Comparison of ENCODE assay signal across 8 mouse cellular contexts in genomic region chr16:21794697-21795045, GRCm38 (mm10). TPM values are rescaled to one million over a fixed set of nuclear protein-coding genes. Genes with fewer than 3 reads are reported as not detected.
DNase-seq lines count a peak whose midpoint lies in the region; ATAC-seq and TF ChIP-seq lines count a peak whose summit lies in the region.

No protein-coding gene starts in this region.

- peak overlapping the region; percentile 81 for H3K27ac ChIP-seq in lung, embryonic 16.5 days (ENCODE audit: low read length)
- H3K27ac ChIP-seq in embryonic facial prominence, embryonic 14.5 days (replicated peaks; ENCODE audit: low read depth, low read length), result peak overlapping the region; percentile 79; the same call in 1 of the 2 replicates
- peak overlapping the region; percentile 83; the same call in 1 of the 2 replicates for H3K27ac ChIP-seq in intestine, postnatal 0 days (ENCODE audit: low read depth, low read length)
- H3K27ac ChIP-seq in neural tube, embryonic 15.5 days (replicated peaks), result peak overlapping the region; percentile 93

- WGBS in lung, embryonic 16.5 days, result 2% methylated on average over 14 of the region's 14 CpGs
- WGBS in embryonic facial prominence, embryonic 14.5 days, result 3% methylated on average over 14 of the region's 14 CpGs
- WGBS in intestine, postnatal 0 days, result under 1% methylated on average over 14 of the region's 14 CpGs
- WGBS in neural tube, embryonic 15.5 days, result under 1% methylated on average over 14 of the region's 14 CpGs

- H3K4me3 ChIP-seq in lung, embryonic 16.5 days (ENCODE audit: low read length), result peak overlapping the region; percentile 89
- peak overlapping the region; percentile 90 for H3K4me3 ChIP-seq in embryonic facial prominence, embryonic 14.5 days (ENCODE audit: low read depth, low read length)
- H3K4me3 ChIP-seq in intestine, postnatal 0 days (ENCODE audit: low read depth, low read length), result peak overlapping the region; percentile 65
- peak overlapping the region; percentile 95 for H3K4me3 ChIP-seq in neural tube, embryonic 15.5 days (replicated peaks)

- no peak for DNase-seq in lung, postnatal 10 days
- no peak for DNase-seq in embryonic facial prominence, embryonic 14.5 days (ENCODE audit: low spot score)
- DNase-seq in frontal cortex, postnatal 14 days (ENCODE audit: low spot score in 2 of 2), result no peak
- no peak for DNase-seq in spleen, postnatal 4 days (ENCODE audit: low spot score in 2 of 2)
- no peak for DNase-seq in frontal cortex, adult 2 months (ENCODE audit: extremely low spot score in 1 of 2, low spot score in 1 of 2)

- no peaks in the 10 kb centered on the region for H3K9me3 ChIP-seq in lung, embryonic 16.5 days (ENCODE audit: control insufficient read depth, low read length)
- H3K9me3 ChIP-seq in embryonic facial prominence, embryonic 14.5 days (ENCODE audit: control insufficient read depth, low read length), result no peaks in the 10 kb centered on the region
- no peaks in the 10 kb centered on the region for H3K9me3 ChIP-seq in intestine, postnatal 0 days (ENCODE audit: control insufficient read depth)
- no peaks in the 10 kb centered on the region for H3K9me3 ChIP-seq in neural tube, embryonic 15.5 days (replicated peaks)

- no peaks in the 10 kb centered on the region for H3K27me3 ChIP-seq in lung, embryonic 16.5 days (ENCODE audit: control insufficient read depth, insufficient read depth, low read depth, low read length)
- H3K27me3 ChIP-seq in embryonic facial prominence, embryonic 14.5 days (replicated peaks; ENCODE audit: control insufficient read depth, insufficient read depth, low read length), result no peaks in the 10 kb centered on the region
- H3K27me3 ChIP-seq in intestine, postnatal 0 days (replicated peaks; ENCODE audit: control insufficient read depth, insufficient read depth, low read length), result no peaks in the 10 kb centered on the region
- no peaks in the 10 kb centered on the region for H3K27me3 ChIP-seq in neural tube, embryonic 15.5 days (replicated peaks)

- peaks cover 5% of the 10 kb centered on the region; the same call in 1 of the 2 replicates for H3K36me3 ChIP-seq in lung, embryonic 16.5 days (ENCODE audit: control insufficient read depth, insufficient read depth, low read length)
- H3K36me3 ChIP-seq in embryonic facial prominence, embryonic 14.5 days (ENCODE audit: control insufficient read depth, insufficient read depth, low read length), result peaks cover 7% of the 10 kb centered on the region
- H3K36me3 ChIP-seq in intestine, postnatal 0 days (ENCODE audit: control insufficient read depth, insufficient read depth), result no peaks in the 10 kb centered on the region
- peaks cover 6% of the 10 kb centered on the region for H3K36me3 ChIP-seq in neural tube, embryonic 15.5 days

- TF ChIP-seq CTCF in intestine, postnatal 0 days (IDR thresholded peaks at IDR 0.05; ENCODE audit: low read depth), result no peak

- ATAC-seq in lung, embryonic 16.5 days (ENCODE audit: low read depth), result no peak
- ATAC-seq in embryonic facial prominence, embryonic 14.5 days (ENCODE audit: low read depth), result 0 out of 2 replicates have a peak, but pooled peaks have one; percentile 1
- ATAC-seq in intestine, postnatal 0 days, result no peak
- ATAC-seq in neural tube, embryonic 15.5 days (ENCODE audit: low FRiP score), result peak; percentile 16

- H3K9ac ChIP-seq in lung, embryonic 16.5 days (ENCODE audit: low read length), result peak overlapping the region; percentile 85
- peak overlapping the region; percentile 84 for H3K9ac ChIP-seq in embryonic facial prominence, embryonic 14.5 days (ENCODE audit: low read depth, low read length)
- H3K9ac ChIP-seq in intestine, postnatal 0 days (ENCODE audit: low read depth, low read length), result peak overlapping the region; percentile 63
- H3K9ac ChIP-seq in neural tube, embryonic 15.5 days (replicated peaks), result peak overlapping the region; percentile 89

- peaks cover 2% of the 10 kb centered on the region; the same call in 1 of the 2 replicates for H3K4me1 ChIP-seq in lung, embryonic 16.5 days (replicated peaks; ENCODE audit: control insufficient read depth, insufficient read depth, low read length)
- H3K4me1 ChIP-seq in embryonic facial prominence, embryonic 14.5 days (ENCODE audit: control insufficient read depth, insufficient read depth, low read length), result 0 out of 2 replicates have a peak, but pooled peaks cover 4% of the 10 kb centered on the region
- 0 out of 2 replicates have a peak, but pooled peaks cover 4% of the 10 kb centered on the region for H3K4me1 ChIP-seq in intestine, postnatal 0 days (replicated peaks; ENCODE audit: control insufficient read depth, insufficient read depth, low read length)
- peaks cover 17% of the 10 kb centered on the region for H3K4me1 ChIP-seq in neural tube, embryonic 15.5 days

- H3K4me2 ChIP-seq in lung, embryonic 16.5 days (ENCODE audit: low read depth, low read length), result peak overlapping the region; percentile 80
- peak overlapping the region; percentile 78 for H3K4me2 ChIP-seq in embryonic facial prominence, embryonic 14.5 days (ENCODE audit: low read depth, low read length)
- H3K4me2 ChIP-seq in intestine, postnatal 0 days (replicated peaks; ENCODE audit: low read depth), result peak overlapping the region; percentile 71
- H3K4me2 ChIP-seq in neural tube, embryonic 15.5 days, result peak overlapping the region; percentile 81

RNA-seq across cellular contexts. Expression of gene Map3k13, which starts 0.5 kb away (rescaled TPM):
- 0.44 and 0.47 TPM in 2 replicates for polyA plus RNA-seq in lung, embryonic 16.5 days (2015; fragmentation: Nextera tagmentation; extraction: Ambion mirVana)
- 0.84 and 0.95 TPM in 2 replicates for polyA plus RNA-seq in embryonic facial prominence, embryonic 14.5 days (2014; fragmentation: Nextera tagmentation; extraction: Ambion mirVana)
- polyA plus RNA-seq in intestine, postnatal 0 days (2015; fragmentation: Nextera tagmentation; extraction: Ambion mirVana), result 4.7 and 5.6 TPM in 2 replicates
- polyA plus RNA-seq in neural tube, embryonic 15.5 days (2015; fragmentation: Nextera tagmentation; extraction: Ambion mirVana), result 4.8 and 5.7 TPM in 2 replicates
- 7.8 and 7.9 TPM in 2 replicates for polyA plus RNA-seq in frontal cortex, adult 2 months (2012; rRNA removed)

RNA-seq across cellular contexts. Expression of gene Ehhadh, which starts 7.1 kb away (rescaled TPM):
- 2.4 and 2.6 TPM in 2 replicates for polyA plus RNA-seq in lung, embryonic 16.5 days (2015; fragmentation: Nextera tagmentation; extraction: Ambion mirVana)
- 2.2 and 2.5 TPM in 2 replicates for polyA plus RNA-seq in embryonic facial prominence, embryonic 14.5 days (2014; fragmentation: Nextera tagmentation; extraction: Ambion mirVana)
- 36.4 and 38.3 TPM in 2 replicates for polyA plus RNA-seq in intestine, postnatal 0 days (2015; fragmentation: Nextera tagmentation; extraction: Ambion mirVana)
- 1.7 and 3.0 TPM in 2 replicates for polyA plus RNA-seq in neural tube, embryonic 15.5 days (2015; fragmentation: Nextera tagmentation; extraction: Ambion mirVana)
- 5.7 and 6.1 TPM in 2 replicates for polyA plus RNA-seq in frontal cortex, adult 2 months (2012; rRNA removed)

Comparison
In these comparisons a context has a peak if more than half of its experiments do, and no peak if none do; other contexts are left out.
1. ATAC-seq: peak in embryonic facial prominence, embryonic 14.5 days (single experiment) and neural tube, embryonic 15.5 days (single experiment); none in lung, embryonic 16.5 days (single experiment) and intestine, postnatal 0 days (single experiment).
2. Peak in every context shown above with its lines, with median percentiles within 50 percentile points of each other: H3K27ac ChIP-seq, H3K4me2 ChIP-seq, H3K4me3 ChIP-seq and H3K9ac ChIP-seq.